Comparison of ENCODE assay signal across 27 mouse cellular contexts in the genomic region with DNA sequence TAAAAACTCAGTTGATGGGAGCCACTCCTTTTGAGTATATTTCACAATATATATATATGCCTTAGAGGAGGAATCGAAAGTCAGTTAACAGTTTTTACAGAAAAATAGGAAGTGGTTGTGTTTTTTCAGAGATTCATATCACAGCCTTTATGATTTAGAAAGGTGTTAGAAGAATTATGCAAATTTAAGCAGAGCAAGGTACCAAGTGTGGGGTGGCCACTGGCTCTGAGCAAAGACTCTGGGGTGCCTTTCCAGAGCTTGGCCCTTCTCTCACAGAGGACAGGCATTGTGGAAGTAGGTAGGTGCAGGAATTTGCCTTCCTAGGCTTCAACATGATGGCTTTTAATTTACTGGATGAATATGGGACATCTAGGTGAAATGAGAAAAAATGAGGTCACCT. TPM values are rescaled to one million over a fixed set of nuclear protein-coding genes. Genes with fewer than 3 reads are reported as not detected.
DNase-seq lines count a peak whose midpoint lies in the region; ATAC-seq and TF ChIP-seq lines count a peak whose summit lies in the region.
"Had no signal": no experiment of that assay in that cellular context is flagged by ENCODE, and none has a peak within 500 bp of the region (broad histone marks: within the 10 kb centered on the region; RNA-seq: fewer than 3 reads in every experiment).

No protein-coding gene starts in this region.

- H3K27me3 ChIP-seq in small intestine, adult 2 months (ENCODE audit: control insufficient read depth, insufficient read depth, low read length): no peaks in the 10 kb centered on the region
- H3K27me3 ChIP-seq: embryonic facial prominence, embryonic 15.5 days; liver, embryonic 13.5 days; lung, embryonic 15.5 days; neural tube, embryonic 13.5 days had no signal

- no peak overlapping the region for H3K4me3 ChIP-seq in small intestine, adult 2 months (ENCODE audit: low read depth, low read length)
- H3K4me3 ChIP-seq: embryonic facial prominence, embryonic 15.5 days; left cerebral cortex, adult 2 months; limb, embryonic 10.5 days; liver, embryonic 13.5 days; lung, embryonic 15.5 days; neural tube, embryonic 13.5 days had no signal

- peak overlapping the region; percentile 62; the same call in 1 of the 2 replicates for H3K27ac ChIP-seq in small intestine, adult 2 months (ENCODE audit: insufficient read depth, low read depth, low read length)
- H3K27ac ChIP-seq: embryonic facial prominence, embryonic 15.5 days; hindbrain, postnatal 0 days; left cerebral cortex, adult 2 months; limb, embryonic 10.5 days; liver, embryonic 13.5 days; lung, embryonic 15.5 days; neural tube, embryonic 13.5 days had no signal

- no peaks in the 10 kb centered on the region for H3K36me3 ChIP-seq in small intestine, adult 2 months (ENCODE audit: control insufficient read depth, insufficient read depth, low read length)
- H3K36me3 ChIP-seq: embryonic facial prominence, embryonic 15.5 days; limb, embryonic 10.5 days; liver, embryonic 13.5 days; lung, embryonic 15.5 days; neural tube, embryonic 13.5 days had no signal

- peak; percentile 59 for ATAC-seq in CD4-positive, CD25-positive, alpha-beta regulatory T cell, adult 4 months
- peak; percentile 73 for ATAC-seq in inflammation-experienced regulatory T-cells, adult 6 months
- ATAC-seq: hindbrain, postnatal 0 days had no signal

- peaks cover 2% of the 10 kb centered on the region; the same call in 1 of the 2 replicates for H3K4me1 ChIP-seq in small intestine, adult 2 months (ENCODE audit: control insufficient read depth, insufficient read depth, insufficient read length, low read length)
- H3K4me1 ChIP-seq: embryonic facial prominence, embryonic 15.5 days; limb, embryonic 10.5 days; liver, embryonic 13.5 days; lung, embryonic 15.5 days; neural tube, embryonic 13.5 days had no signal

- TF ChIP-seq POLR2A in small intestine, adult 2 months (IDR thresholded peaks at IDR 0.05; ENCODE audit: low read depth, low read length): no peak

- 68% methylated on average over 1 of the region's 1 CpGs for WGBS in small intestine, adult 2 months

- TF ChIP-seq CTCF in small intestine, adult 2 months (IDR thresholded peaks at IDR 0.05; ENCODE audit: extremely low read depth, insufficient read length, insufficient replicate concordance, low read depth, low read length): no peak

- peak; percentile 30 to 32 for DNase-seq in spleen, adult 18-20 months
- DNase-seq in spleen, adult 12 weeks (ENCODE audit: low spot score): no peak
- DNase-seq in cerebellum, adult 8-10 months: no peak
- DNase-seq in MN1 (ENCODE audit: low spot score): no peak
- no peak for DNase-seq in gastrocnemius, adult 8-10 months (ENCODE audit: low spot score in 2 of 2)
- DNase-seq: adrenal gland, postnatal 10 days; cerebellum, adult 9-11 months; embryo, embryonic 11 days; gastrocnemius, postnatal 25 days; heart, postnatal 4 days; kidney, adult 8-10 months; kidney, postnatal 25 days; liver, embryonic 13.5 days had no signal

RNA-seq across cellular contexts. Expression of a gene that starts 7.1 kb away (rescaled TPM):
- 10 to 100 TPM; 61.4 to 84.8 TPM for polyA plus RNA-seq in CD4-positive, CD25-positive, alpha-beta regulatory T cell, adult 4 months (2017; shearing (Covaris generic))
- polyA plus RNA-seq in inflammation-experienced regulatory T-cells, adult 6 months (2017; shearing (Covaris generic)): 10 to 100 TPM; 37.0 to 78.1 (median 53.9) TPM
- 0.27 and 0.51 TPM in 2 replicates for polyA plus RNA-seq in small intestine, adult 2 months (2012; rRNA removed)
- total RNA-seq in gastrocnemius, adult 8-10 months (2022): not detected
- total RNA-seq: gastrocnemius, postnatal 25 days; heart, postnatal 4 days; hindbrain, postnatal 0 days; megakaryocyte-erythroid progenitor cell, adult 5-6 weeks; MEL; midbrain, postnatal 0 days had no signal
- polyA plus RNA-seq: forebrain, embryonic 11.5 days; heart, embryonic 11.5 days; midbrain, postnatal 0 days had no signal

RNA-seq across cellular contexts. Expression of a gene that starts 31.7 kb away (rescaled TPM):
- 1,000 to 10,000 TPM; 2,426 to 2,599 TPM for polyA plus RNA-seq in CD4-positive, CD25-positive, alpha-beta regulatory T cell, adult 4 months (2017; shearing (Covaris generic))
- 1,000 to 10,000 TPM; 2,395 to 2,899 (median 2,705) TPM for polyA plus RNA-seq in inflammation-experienced regulatory T-cells, adult 6 months (2017; shearing (Covaris generic))
- 0.60 and 0.63 TPM in 2 replicates for polyA plus RNA-seq in small intestine, adult 2 months (2012; rRNA removed)
- total RNA-seq in gastrocnemius, adult 8-10 months (2022): not detected
- total RNA-seq: hindbrain, postnatal 0 days; MEL; midbrain, postnatal 0 days had no signal
- polyA plus RNA-seq: embryonic facial prominence, embryonic 15.5 days; forebrain, embryonic 11.5 days; heart, embryonic 11.5 days; hindbrain, postnatal 0 days; limb, embryonic 10.5 days; midbrain, postnatal 0 days; neural tube, embryonic 13.5 days had no signal

RNA-seq across cellular contexts. Expression of a gene that starts 36.3 kb away (rescaled TPM):
- polyA plus RNA-seq in CD4-positive, CD25-positive, alpha-beta regulatory T cell, adult 4 months (2017; shearing (Covaris generic)): 1 to 10 TPM in 1 of 2 experiments, under 1 TPM in 1; 0.84 to 1.8 TPM
- polyA plus RNA-seq in inflammation-experienced regulatory T-cells, adult 6 months (2017; shearing (Covaris generic)): 1 to 10 TPM in 2 of 3 experiments, not detected in 1; 1.2 to 3.9 TPM
- polyA plus RNA-seq in small intestine, adult 2 months (2012; rRNA removed): 0.35 and 0.41 TPM in 2 replicates
- 1 to 10 TPM in 2 of 4 experiments, under 1 TPM in 1, not detected in 1; 0.39 to 1.6 (median 1.4) TPM for total RNA-seq in gastrocnemius, adult 8-10 months (2022)
- total RNA-seq: megakaryocyte-erythroid progenitor cell, adult 5-6 weeks; MEL had no signal

RNA-seq across cellular contexts. Expression of a gene that starts 57.5 kb away (rescaled TPM):
- polyA plus RNA-seq in CD4-positive, CD25-positive, alpha-beta regulatory T cell, adult 4 months (2017; shearing (Covaris generic)): 10 to 100 TPM; 13.4 to 20.1 TPM
- 10 to 100 TPM; 17.0 to 36.7 (median 21.0) TPM for polyA plus RNA-seq in inflammation-experienced regulatory T-cells, adult 6 months (2017; shearing (Covaris generic))
- 1.1 and 1.6 TPM in 2 replicates for polyA plus RNA-seq in small intestine, adult 2 months (2012; rRNA removed)
- total RNA-seq in gastrocnemius, adult 8-10 months (2022): 1 to 10 TPM in 1 of 4 experiments, under 1 TPM in 3; 0.41 to 1.3 (median 0.70) TPM
- total RNA-seq: MEL had no signal

Comparison
In these comparisons a context has a peak if more than half of its experiments do, and no peak if none do; other contexts are left out.
1. DNase-seq: peak in spleen, adult 18-20 months (2 of 2); none in spleen, adult 12 weeks (single experiment), cerebellum, adult 8-10 months (single experiment), MN1 (single experiment) and gastrocnemius, adult 8-10 months (0 of 2).
2. RNA of a gene that starts 7.1 kb away (polyA plus RNA-seq): 61.4 to 84.8 TPM in CD4-positive, CD25-positive, alpha-beta regulatory T cell, adult 4 months and 37.0 to 78.1 TPM in inflammation-experienced regulatory T-cells, adult 6 months; 0.27 to 0.51 TPM in small intestine, adult 2 months; every median in the first group is over 10 times any median in the second.
3. RNA of a gene that starts 31.7 kb away (polyA plus RNA-seq): 2,395 to 2,899 TPM in inflammation-experienced regulatory T-cells, adult 6 months and 2,426 to 2,599 TPM in CD4-positive, CD25-positive, alpha-beta regulatory T cell, adult 4 months; 0.60 to 0.63 TPM in small intestine, adult 2 months; every median in the first group is over 1,000 times any median in the second.